ENCODE assay signal across 8 mouse cellular contexts in the genomic region with DNA sequence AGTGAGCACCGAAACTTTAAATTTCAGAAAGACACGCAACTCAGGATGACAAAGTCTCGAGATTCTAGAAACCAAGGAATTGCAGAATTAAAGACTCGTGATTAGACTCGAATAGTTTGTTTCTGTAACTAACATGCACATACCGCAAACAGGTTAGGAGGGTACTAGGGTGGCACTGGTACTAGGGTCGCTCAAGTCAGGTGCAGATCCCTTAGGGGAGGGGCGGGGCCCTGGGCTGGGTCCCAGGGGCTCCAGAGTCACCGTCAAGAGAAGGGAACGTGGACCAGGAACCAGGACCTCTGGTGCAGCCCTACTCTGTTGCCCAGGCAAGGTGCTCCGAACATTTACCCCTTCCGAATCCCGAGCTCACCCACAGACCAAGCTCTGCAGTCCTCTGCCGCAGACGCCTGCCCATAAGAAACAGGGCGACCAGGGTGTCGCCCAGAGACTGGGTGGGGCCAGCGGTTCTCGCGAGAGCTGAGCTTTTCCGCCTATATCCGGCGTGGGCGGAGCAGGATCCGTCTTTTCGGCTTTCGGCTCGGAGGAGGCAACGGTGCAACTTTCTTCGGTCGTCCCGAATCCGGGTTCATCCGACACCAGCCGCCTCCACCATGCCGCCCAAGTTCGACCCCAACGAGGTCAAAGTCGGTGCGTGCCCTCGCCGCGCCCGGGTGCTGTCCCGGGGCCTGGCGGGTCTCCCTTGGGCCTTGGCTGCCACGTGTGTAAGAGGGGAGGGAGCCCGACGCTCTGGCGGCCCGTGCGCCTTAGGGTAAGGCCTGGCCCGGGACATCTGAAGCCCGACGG. TPM values are rescaled to one million over a fixed set of nuclear protein-coding genes. Genes with fewer than 3 reads are reported as not detected.
DNase-seq lines count a peak whose midpoint lies in the region; ATAC-seq and TF ChIP-seq lines count a peak whose summit lies in the region.

A gene (plus strand): TSS at position 368 of the 804 bp plus-strand sequence.
A gene (minus strand): TSS at position 423 of the 804 bp plus-strand sequence.

- H3K9ac ChIP-seq in kidney, embryonic 15.5 days, result peak within 1 kb of the TSS; percentile 98
- peak within 1 kb of the TSS; percentile 89 for H3K9ac ChIP-seq in liver, adult 2 months (ENCODE audit: low read depth, low read length)

- H3K27ac ChIP-seq in bone marrow macrophage, adult 2 months (ENCODE audit: insufficient read depth, low read depth, low read length), result peak within 1 kb of the TSS; percentile 94
- peak within 1 kb of the TSS; percentile 72 for H3K27ac ChIP-seq in embryonic fibroblast, embryonic 13.5 days (ENCODE audit: insufficient read depth, low read length)
- peak within 1 kb of the TSS; percentile 96 for H3K27ac ChIP-seq in heart, embryonic 10.5 days
- peak within 1 kb of the TSS; percentile 91 for H3K27ac ChIP-seq in kidney, embryonic 15.5 days
- H3K27ac ChIP-seq in liver, adult 2 months (replicated peaks; ENCODE audit: insufficient read depth, low read depth, low read length), result peak within 1 kb of the TSS; percentile 55

- H3K27me3 ChIP-seq in heart, embryonic 10.5 days (ENCODE audit: insufficient read depth, poor library complexity, severe bottlenecking), result no peaks in the 10 kb centered on the region
- H3K27me3 ChIP-seq in kidney, embryonic 15.5 days, result no peaks in the 10 kb centered on the region
- H3K27me3 ChIP-seq in liver, adult 2 months (ENCODE audit: control insufficient read depth, insufficient read depth, low read length), result no peaks in the 10 kb centered on the region
- no peaks in the 10 kb centered on the region for H3K27me3 ChIP-seq in myocyte (ENCODE audit: control insufficient read depth, insufficient read depth, insufficient read length)
- H3K27me3 ChIP-seq in splenic B cell, adult 2 months (ENCODE audit: control insufficient read depth, insufficient read depth, low read length, poor library complexity, severe bottlenecking), result no peaks in the 10 kb centered on the region

- H3K4me3 ChIP-seq in bone marrow macrophage, adult 2 months (ENCODE audit: insufficient read depth, low read length), result peak within 1 kb of the TSS; percentile 99
- peak within 1 kb of the TSS; percentile 76 for H3K4me3 ChIP-seq in embryonic fibroblast, embryonic 13.5 days (ENCODE audit: insufficient read depth, low read length)
- H3K4me3 ChIP-seq in heart, embryonic 10.5 days, result peak within 1 kb of the TSS; percentile 89
- peak within 1 kb of the TSS; percentile 90 for H3K4me3 ChIP-seq in kidney, embryonic 15.5 days (replicated peaks)
- H3K4me3 ChIP-seq in liver, adult 2 months (ENCODE audit: insufficient read depth, low read depth, low read length), result peak within 1 kb of the TSS; percentile 89
- H3K4me3 ChIP-seq in myocyte, result peak within 1 kb of the TSS; percentile 96

- 2% methylated on average over 55 of the region's 55 CpGs for WGBS in heart, embryonic 10.5 days
- 3% methylated on average over 55 of the region's 55 CpGs for WGBS in kidney, embryonic 15.5 days
- 2% methylated on average over 55 of the region's 55 CpGs for WGBS in liver, adult 2 months

- peaks cover 43% of the 10 kb centered on the region for H3K36me3 ChIP-seq in heart, embryonic 10.5 days
- H3K36me3 ChIP-seq in kidney, embryonic 15.5 days, result peaks cover 39% of the 10 kb centered on the region
- peaks cover 10% of the 10 kb centered on the region for H3K36me3 ChIP-seq in liver, adult 2 months (ENCODE audit: control insufficient read depth, insufficient read depth, low read length)
- peaks cover 26% of the 10 kb centered on the region for H3K36me3 ChIP-seq in myocyte (ENCODE audit: control insufficient read depth, insufficient read depth)
- peaks cover 12% of the 10 kb centered on the region for H3K36me3 ChIP-seq in splenic B cell, adult 2 months (ENCODE audit: control insufficient read depth, insufficient read depth, low read length, poor library complexity, severe bottlenecking)

- TF ChIP-seq POLR2A in bone marrow macrophage, adult 2 months (IDR thresholded peaks at IDR 0.05; ENCODE audit: borderline replicate concordance, low read depth, low read length), result 0 out of 2 replicates have a peak, but pooled peaks have one; percentile 4
- TF ChIP-seq POLR2A in embryonic fibroblast, embryonic 13.5 days (IDR thresholded peaks at IDR 0.05; ENCODE audit: low read depth, low read length), result peak; percentile 90
- peak; percentile 59; the same call in 1 of the 2 replicates for TF ChIP-seq POLR2A in liver, adult 2 months (IDR thresholded peaks at IDR 0.05; ENCODE audit: extremely low read depth, insufficient read depth, low read length)
- peak; percentile 82 for TF ChIP-seq POLR2A in myocyte (IDR thresholded peaks at IDR 0.05; ENCODE audit: insufficient read length, low read depth)

- no peak for TF ChIP-seq CTCF in bone marrow macrophage, adult 2 months (IDR thresholded peaks at IDR 0.05; ENCODE audit: low read depth, low read length)
- no peak for TF ChIP-seq CTCF in embryonic fibroblast, embryonic 13.5 days (IDR thresholded peaks at IDR 0.05; ENCODE audit: borderline replicate concordance, insufficient read depth, low read length)
- no peak for TF ChIP-seq CTCF in liver, adult 2 months (IDR thresholded peaks at IDR 0.05; ENCODE audit: low read depth, low read length)

- peak within 1 kb of the TSS; percentile 52 for H3ac ChIP-seq in myocyte (ENCODE audit: control insufficient read depth, insufficient read length)

- peaks cover 5% of the 10 kb centered on the region; the same call in 1 of the 2 replicates for H3K79me2 ChIP-seq in liver, adult 2 months (ENCODE audit: control insufficient read depth, insufficient read depth, low read length)
- H3K79me2 ChIP-seq in myocyte (ENCODE audit: control insufficient read depth, insufficient read depth), result peaks cover 28% of the 10 kb centered on the region

- ATAC-seq in kidney, embryonic 15.5 days (replicated peaks; ENCODE audit: low FRiP score), result peak; percentile 92

- no peaks in the 10 kb centered on the region for H3K9me3 ChIP-seq in heart, embryonic 10.5 days
- H3K9me3 ChIP-seq in kidney, embryonic 15.5 days (replicated peaks), result no peaks in the 10 kb centered on the region

- H3K4me2 ChIP-seq in kidney, embryonic 15.5 days, result peak within 1 kb of the TSS; percentile 68
- peak within 1 kb of the TSS; percentile 98 for H3K4me2 ChIP-seq in myocyte (ENCODE audit: low read depth)

- H3K4me1 ChIP-seq in bone marrow macrophage, adult 2 months (ENCODE audit: control insufficient read depth, insufficient read depth, low read length), result peaks cover 23% of the 10 kb centered on the region
- H3K4me1 ChIP-seq in embryonic fibroblast, embryonic 13.5 days (ENCODE audit: control insufficient read depth, insufficient read depth, low read length), result peaks cover 8% of the 10 kb centered on the region; the same call in 1 of the 2 replicates
- peaks cover 33% of the 10 kb centered on the region for H3K4me1 ChIP-seq in heart, embryonic 10.5 days
- peaks cover 46% of the 10 kb centered on the region for H3K4me1 ChIP-seq in kidney, embryonic 15.5 days
- peaks cover 21% of the 10 kb centered on the region for H3K4me1 ChIP-seq in liver, adult 2 months (ENCODE audit: control insufficient read depth, insufficient read depth, low read length)

- DNase-seq in A20 (ENCODE audit: low read depth, low spot score), result peak; percentile 95
- DNase-seq in heart, embryonic 10.5 days (ENCODE audit: low spot score), result peak; percentile 97
- peak; percentile 76 for DNase-seq in liver, adult 2 months (ENCODE audit: extremely low read depth, low read depth, low spot score)
- peak; percentile 96 for DNase-seq in splenic B cell, adult 2 months (ENCODE audit: low read depth, low spot score)

TF ChIP-seq in myocyte, 11 proteins besides CTCF, POLR2A, EP300 and RAD21:
- TF ChIP-seq SRF (IDR thresholded peaks at IDR 0.05; ENCODE audit: control insufficient read depth, insufficient read length, low read depth) (no peak), E2F4 (IDR thresholded peaks at IDR 0.05; ENCODE audit: insufficient read depth) (no peak), MYOD1 (IDR thresholded peaks at IDR 0.05; ENCODE audit: control insufficient read depth in 1 of 3, insufficient read length in 2 of 3, low read depth in 2 of 3) (no peak), TCF12 (IDR thresholded peaks at IDR 0.05; ENCODE audit: insufficient read depth, poor library complexity, severe bottlenecking) (no peak), MAX (IDR thresholded peaks at IDR 0.05; ENCODE audit: low read depth) (peak; percentile 81), POLR2AphosphoS2 (IDR thresholded peaks at IDR 0.05; ENCODE audit: insufficient read length, low read depth) (peak; percentile 93), USF1 (IDR thresholded peaks at IDR 0.05; ENCODE audit: low read depth) (no peak)

RNA-seq across cellular contexts. Expression of the first gene that starts in this region (rescaled TPM):
- 17.4 and 23.3 TPM in 2 replicates for polyA plus RNA-seq in bone marrow macrophage, adult 2 months (2012; ENCODE audit: insufficient read depth, insufficient read length, missing spikeins)
- 64.0 and 65.9 TPM in 2 replicates for polyA plus RNA-seq in embryonic fibroblast, embryonic 13.5 days (2011; ENCODE audit: insufficient read length, low read depth, missing spikeins)
- 121 and 170 TPM in 2 replicates for polyA plus RNA-seq in heart, embryonic 10.5 days (2016; fragmentation: Nextera tagmentation; extraction: Ambion mirVana)
- 204 and 210 TPM in 2 replicates for polyA plus RNA-seq in kidney, embryonic 15.5 days (2015; fragmentation: Nextera tagmentation; extraction: Ambion mirVana)
- 473 and 515 TPM in 2 replicates for total RNA-seq in liver, adult 2 months (2014; rRNA removed)
- polyA plus RNA-seq in liver, adult 2 months (2012; rRNA removed), result 134 and 158 TPM in 2 replicates
- 2,628 TPM for polyA plus RNA-seq in myocyte (2012; fragmentation: generic; extraction: Trizol)

RNA-seq across cellular contexts. Expression of the second gene that starts in this region (rescaled TPM):
- 12.0 and 13.2 TPM in 2 replicates for polyA plus RNA-seq in bone marrow macrophage, adult 2 months (2012; ENCODE audit: insufficient read depth, insufficient read length, missing spikeins)
- 15.3 and 18.5 TPM in 2 replicates for polyA plus RNA-seq in embryonic fibroblast, embryonic 13.5 days (2011; ENCODE audit: insufficient read length, low read depth, missing spikeins)
- 7.6 and 8.6 TPM in 2 replicates for polyA plus RNA-seq in heart, embryonic 10.5 days (2016; fragmentation: Nextera tagmentation; extraction: Ambion mirVana)
- 11.2 and 12.2 TPM in 2 replicates for polyA plus RNA-seq in kidney, embryonic 15.5 days (2015; fragmentation: Nextera tagmentation; extraction: Ambion mirVana)
- 6.0 and 9.7 TPM in 2 replicates for total RNA-seq in liver, adult 2 months (2014; rRNA removed)
- polyA plus RNA-seq in liver, adult 2 months (2012; rRNA removed), result 8.8 and 9.7 TPM in 2 replicates
- polyA plus RNA-seq in myocyte (2012; fragmentation: generic; extraction: Trizol), result 11.5 TPM

Comparison
In these comparisons a context has a peak if more than half of its experiments do, and no peak if none do; other contexts are left out.
1. Peak in every context shown above with its lines: DNase-seq, ATAC-seq, H3K4me3 ChIP-seq and H3K27ac ChIP-seq.
2. RNA of the first gene that starts in this region (polyA plus RNA-seq): 2,628 TPM in myocyte (single experiment); 204 to 210 TPM in kidney, embryonic 15.5 days, 121 to 170 TPM in heart, embryonic 10.5 days, 134 to 158 TPM in liver, adult 2 months, 64.0 to 65.9 TPM in embryonic fibroblast, embryonic 13.5 days and 17.4 to 23.3 TPM in bone marrow macrophage, adult 2 months; every median in the first group is over 10 times any median in the second.
3. POLR2A ChIP-seq: peak in every context shown above with its lines; median percentile 90 in embryonic fibroblast, embryonic 13.5 days; 82 in myocyte; 59 in liver, adult 2 months; 4 in bone marrow macrophage, adult 2 months.